Mouse (Mus musculus): ENCODE results near the gene Spred2. TPM values are rescaled to one million over a fixed set of nuclear protein-coding genes. Genes with fewer than 3 reads are reported as not detected.

The Spred2 gene
- polyA plus RNA-seq, 1 experiment: 25.4 TPM

DNA sequence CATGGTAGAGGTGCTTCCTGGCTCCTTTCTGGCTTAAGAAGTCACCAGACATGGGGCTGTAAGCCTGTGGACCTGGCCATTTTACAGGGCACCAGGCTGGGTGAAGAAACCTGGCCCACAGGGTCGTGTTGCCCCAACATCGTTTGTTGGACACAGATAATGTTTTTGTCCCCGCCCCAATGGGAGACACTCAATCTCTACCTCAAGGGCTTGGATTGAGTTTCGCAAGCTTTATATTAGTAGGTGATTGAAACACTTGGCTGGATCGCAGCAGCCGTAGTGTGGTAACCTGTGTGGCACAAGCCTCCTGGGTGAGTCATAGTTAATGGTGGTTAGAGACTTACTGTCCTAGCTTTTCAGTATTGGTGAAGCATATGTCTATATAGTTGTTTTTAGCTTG, 36.9 kb downstream of the Spred2 start:
- H3K36me3 ChIP-seq (replicated peaks; ENCODE audit: low read length): peaks cover 37% of the 10 kb centered on the region
- peaks cover 80% of the 10 kb centered on the region for H3K4me1 ChIP-seq
- TF ChIP-seq GATA1 (IDR thresholded peaks at IDR 0.05; ENCODE audit: borderline replicate concordance, low read length) (no peak), FLI1 (IDR thresholded peaks at IDR 0.05; ENCODE audit: low read length) (no peak)

DNA sequence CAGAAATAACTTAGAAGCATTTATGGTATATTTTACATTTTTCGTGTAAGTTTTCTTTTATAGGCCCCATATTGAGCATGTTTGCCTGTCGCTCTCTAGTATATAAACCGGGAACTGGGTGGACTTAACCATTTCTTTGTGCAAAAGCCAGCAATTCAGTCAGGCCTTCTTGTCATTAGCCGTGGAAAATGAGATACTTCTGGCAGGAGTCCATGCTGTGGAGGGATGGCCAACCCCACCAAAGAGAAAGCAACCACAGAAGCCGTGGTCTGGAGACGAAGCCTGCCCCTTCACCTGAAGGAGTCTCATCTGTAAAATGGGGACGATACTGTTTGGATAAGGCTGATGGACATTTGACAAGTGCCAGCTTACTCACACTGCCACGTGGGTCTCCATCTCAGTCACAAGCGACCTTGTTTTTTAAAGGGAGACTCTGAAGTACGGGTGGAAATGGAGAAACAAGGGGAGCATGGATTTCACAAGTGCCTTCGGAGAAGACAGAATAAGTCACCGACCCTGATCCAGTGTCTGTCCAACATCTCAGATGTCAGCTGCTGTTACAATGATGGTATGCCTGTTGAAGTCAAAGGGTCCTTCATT, 37.7 kb downstream of the Spred2 start:
- no peak overlapping the region for H3K4me3 ChIP-seq (replicated peaks)
- no peaks in the 10 kb centered on the region for H3K27me3 ChIP-seq (replicated peaks)
- peaks cover 80% of the 10 kb centered on the region for H3K4me1 ChIP-seq
- TF ChIP-seq GATA1 (IDR thresholded peaks at IDR 0.05; ENCODE audit: borderline replicate concordance, low read length) (no peak), FLI1 (IDR thresholded peaks at IDR 0.05; ENCODE audit: low read length) (no peak)
- H3K36me3 ChIP-seq (replicated peaks; ENCODE audit: low read length): peaks cover 40% of the 10 kb centered on the region
- no peaks in the 10 kb centered on the region for H3K9me3 ChIP-seq

More for the DNA sequence above, 36.9 kb downstream of the Spred2 start:
- no peaks in the 10 kb centered on the region for H3K27me3 ChIP-seq (replicated peaks)
- H3K9me3 ChIP-seq: no peaks in the 10 kb centered on the region
- no peak overlapping the region for H3K4me3 ChIP-seq (replicated peaks)

DNA sequence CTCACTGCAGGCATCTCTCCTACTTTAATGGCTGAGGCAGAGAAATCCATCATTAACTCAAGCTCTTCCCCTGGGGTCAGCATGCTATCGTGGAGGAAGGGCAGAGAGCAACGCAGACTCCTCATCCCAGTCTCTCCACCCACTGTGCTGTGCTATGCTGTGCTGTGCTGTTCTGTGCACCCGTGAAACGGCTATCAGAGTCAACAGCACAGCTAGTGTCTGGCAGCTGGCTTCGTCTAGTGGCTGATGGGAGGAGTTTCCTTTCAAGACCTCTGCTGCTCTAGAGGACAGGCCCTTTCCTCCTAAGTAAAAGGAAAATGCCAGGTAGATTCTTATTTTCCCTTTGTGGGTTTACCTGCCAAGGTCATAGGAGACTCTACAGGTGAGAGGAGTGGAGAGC, 38.6 kb downstream of the Spred2 start:
- Histone ChIP-seq H3K4me3 (replicated peaks) (peak overlapping the region; percentile 79), H3K4me1 (peaks cover 80% of the 10 kb centered on the region), H3K36me3 (replicated peaks; ENCODE audit: low read length) (peaks cover 44% of the 10 kb centered on the region)

DNA sequence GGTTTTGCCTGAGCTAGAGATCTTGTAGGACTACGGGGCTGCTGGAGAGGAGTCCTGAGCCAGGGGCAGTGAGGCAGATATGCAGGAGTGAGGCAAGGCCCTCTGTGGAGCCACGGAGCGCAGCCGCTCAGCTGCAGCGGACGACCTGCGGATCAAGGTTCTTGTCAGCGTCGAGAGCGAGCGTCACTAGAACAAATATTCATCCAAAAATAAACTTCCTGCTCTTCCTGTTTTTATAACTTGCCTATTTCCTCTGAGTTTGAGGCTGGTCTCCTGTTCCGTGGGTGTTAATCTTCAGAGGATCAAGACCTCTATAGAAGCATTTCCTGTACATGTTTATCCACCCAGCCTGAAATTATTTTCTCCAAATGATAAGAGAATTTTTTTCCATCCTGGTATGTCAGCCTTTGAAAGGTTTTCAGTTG, 39.6 kb downstream of the Spred2 start:
- H3K36me3 ChIP-seq (replicated peaks; ENCODE audit: low read length): peaks cover 46% of the 10 kb centered on the region
- H3K27me3 ChIP-seq (replicated peaks): no peaks in the 10 kb centered on the region
- H3K9me3 ChIP-seq: no peaks in the 10 kb centered on the region
- H3K4me1 ChIP-seq: peaks cover 83% of the 10 kb centered on the region
- peak overlapping the region; percentile 59 for H3K4me3 ChIP-seq (replicated peaks)
- TF ChIP-seq GATA1 (IDR thresholded peaks at IDR 0.05; ENCODE audit: borderline replicate concordance, low read length): no peak
- no peak for TF ChIP-seq FLI1 (IDR thresholded peaks at IDR 0.05; ENCODE audit: low read length)

More for the DNA sequence above, 38.6 kb downstream of the Spred2 start:
- TF ChIP-seq FLI1 (IDR thresholded peaks at IDR 0.05; ENCODE audit: low read length) (no peak), GATA1 (IDR thresholded peaks at IDR 0.05; ENCODE audit: borderline replicate concordance, low read length) (no peak)
- no peaks in the 10 kb centered on the region for H3K27me3 ChIP-seq (replicated peaks)
- no peaks in the 10 kb centered on the region for H3K9me3 ChIP-seq

DNA sequence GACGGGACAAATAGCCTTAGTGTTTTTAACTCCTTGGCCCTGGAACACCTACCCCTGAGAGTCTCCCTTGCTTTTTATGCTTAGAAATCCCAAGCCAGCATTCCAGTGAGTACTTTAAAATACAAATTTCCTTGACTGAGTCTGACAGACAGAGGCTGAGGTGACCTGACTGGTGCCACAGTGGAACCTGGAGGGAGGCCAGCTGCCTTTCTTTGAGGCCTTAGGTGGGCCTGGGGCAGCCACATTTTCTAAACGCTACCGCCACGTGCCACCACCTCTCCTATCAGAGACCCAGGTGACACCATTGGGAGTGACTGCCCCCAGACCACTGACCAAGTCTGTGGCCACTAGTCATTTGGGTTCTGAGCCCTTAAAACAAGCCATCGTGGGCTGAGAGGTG, 40.2 kb downstream of the Spred2 start:
- TF ChIP-seq FLI1 (IDR thresholded peaks at IDR 0.05; ENCODE audit: low read length) (no peak), GATA1 (IDR thresholded peaks at IDR 0.05; ENCODE audit: borderline replicate concordance, low read length) (no peak)
- H3K4me3 ChIP-seq (replicated peaks): no peak overlapping the region
- H3K4me1 ChIP-seq: peaks cover 89% of the 10 kb centered on the region
- H3K27me3 ChIP-seq (replicated peaks): no peaks in the 10 kb centered on the region
- H3K9me3 ChIP-seq: no peaks in the 10 kb centered on the region
- H3K36me3 ChIP-seq (replicated peaks; ENCODE audit: low read length): peaks cover 52% of the 10 kb centered on the region

DNA sequence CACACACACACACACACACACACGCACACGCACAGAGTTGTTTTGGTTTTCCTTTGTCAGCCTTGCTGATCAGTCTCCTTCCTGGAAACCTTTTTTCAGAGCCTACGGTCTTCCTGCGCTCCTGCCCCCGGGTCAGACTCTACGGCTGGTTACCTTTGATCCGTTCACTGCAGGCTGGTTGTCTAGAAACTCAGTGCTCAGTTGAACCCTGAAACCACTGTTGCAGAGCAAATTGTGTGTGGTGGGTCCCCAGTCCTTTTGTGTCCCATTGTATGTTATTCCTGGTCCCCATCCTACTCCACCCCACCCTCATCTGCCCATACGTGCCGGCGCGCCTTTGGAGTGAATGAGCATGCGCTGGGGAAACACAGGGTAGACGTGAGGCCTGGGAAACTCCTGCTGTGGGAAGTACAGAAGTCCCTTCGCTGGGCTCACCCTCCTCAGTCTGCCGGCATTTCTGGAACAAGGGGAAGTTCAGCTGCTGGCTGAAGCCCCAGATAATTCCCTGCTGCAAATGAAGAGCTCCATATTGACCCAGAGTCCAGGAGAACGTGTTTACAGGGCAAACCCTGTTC, 40.9 kb downstream of the Spred2 start:
- H3K27me3 ChIP-seq (replicated peaks): no peaks in the 10 kb centered on the region
- TF ChIP-seq GATA1 (IDR thresholded peaks at IDR 0.05; ENCODE audit: borderline replicate concordance, low read length) (no peak), FLI1 (IDR thresholded peaks at IDR 0.05; ENCODE audit: low read length) (no peak)
- H3K4me1 ChIP-seq: peaks cover 93% of the 10 kb centered on the region
- H3K9me3 ChIP-seq: no peaks in the 10 kb centered on the region
- peak overlapping the region; percentile 31 for H3K4me3 ChIP-seq (replicated peaks)
- peaks cover 58% of the 10 kb centered on the region for H3K36me3 ChIP-seq (replicated peaks; ENCODE audit: low read length)

DNA sequence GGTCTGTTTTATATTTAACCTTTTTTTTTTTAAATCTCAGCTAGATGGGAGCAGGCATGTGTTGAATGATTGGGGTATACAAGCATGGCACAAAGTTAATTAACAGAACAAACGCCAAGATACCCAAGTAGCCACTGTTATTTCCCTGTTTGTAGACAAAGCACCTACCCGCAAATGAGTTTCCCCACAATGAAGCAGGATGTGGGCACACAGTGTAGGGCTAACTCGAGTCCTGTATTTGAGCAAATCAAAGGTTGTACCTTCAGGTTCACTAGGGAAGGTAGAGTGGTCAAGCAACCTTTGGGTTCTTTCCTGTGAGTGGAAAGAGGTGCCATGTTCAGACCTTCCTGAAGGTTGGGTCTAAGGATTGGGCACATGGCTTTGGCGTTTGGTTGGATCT, 41.5 kb downstream of the Spred2 start:
- no peak overlapping the region for H3K4me3 ChIP-seq (replicated peaks)
- TF ChIP-seq GATA1 (IDR thresholded peaks at IDR 0.05; ENCODE audit: borderline replicate concordance, low read length): no peak
- TF ChIP-seq FLI1 (IDR thresholded peaks at IDR 0.05; ENCODE audit: low read length): no peak
- no peaks in the 10 kb centered on the region for H3K27me3 ChIP-seq (replicated peaks)
- peaks cover 94% of the 10 kb centered on the region for H3K4me1 ChIP-seq
- peaks cover 59% of the 10 kb centered on the region for H3K36me3 ChIP-seq (replicated peaks; ENCODE audit: low read length)
- no peaks in the 10 kb centered on the region for H3K9me3 ChIP-seq

DNA sequence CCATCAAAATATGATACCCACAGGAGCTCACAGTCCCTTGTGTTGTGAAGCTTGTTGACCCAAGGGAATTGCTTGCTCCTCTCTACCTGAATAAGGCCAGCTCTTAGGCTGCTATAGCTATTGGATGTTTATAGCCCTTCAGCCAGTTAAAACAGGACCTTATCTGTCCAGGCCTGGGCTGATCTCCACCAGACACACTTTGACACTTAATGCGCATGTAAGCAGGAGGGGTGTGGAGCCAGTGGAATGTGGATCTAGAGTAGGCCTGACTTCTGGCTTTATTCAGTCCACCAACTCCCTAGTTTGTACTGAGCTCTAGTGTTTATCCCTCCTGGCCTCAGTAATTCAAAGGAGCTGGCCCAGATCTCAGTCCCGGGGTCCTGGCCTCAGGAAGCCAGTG, 42.1 kb downstream of the Spred2 start:
- no peak overlapping the region for H3K4me3 ChIP-seq (replicated peaks)
- peaks cover 94% of the 10 kb centered on the region for H3K4me1 ChIP-seq
- no peaks in the 10 kb centered on the region for H3K9me3 ChIP-seq
- H3K27me3 ChIP-seq (replicated peaks): no peaks in the 10 kb centered on the region
- peaks cover 58% of the 10 kb centered on the region for H3K36me3 ChIP-seq (replicated peaks; ENCODE audit: low read length)
- TF ChIP-seq GATA1 (IDR thresholded peaks at IDR 0.05; ENCODE audit: borderline replicate concordance, low read length) (no peak), FLI1 (IDR thresholded peaks at IDR 0.05; ENCODE audit: low read length) (no peak)

DNA sequence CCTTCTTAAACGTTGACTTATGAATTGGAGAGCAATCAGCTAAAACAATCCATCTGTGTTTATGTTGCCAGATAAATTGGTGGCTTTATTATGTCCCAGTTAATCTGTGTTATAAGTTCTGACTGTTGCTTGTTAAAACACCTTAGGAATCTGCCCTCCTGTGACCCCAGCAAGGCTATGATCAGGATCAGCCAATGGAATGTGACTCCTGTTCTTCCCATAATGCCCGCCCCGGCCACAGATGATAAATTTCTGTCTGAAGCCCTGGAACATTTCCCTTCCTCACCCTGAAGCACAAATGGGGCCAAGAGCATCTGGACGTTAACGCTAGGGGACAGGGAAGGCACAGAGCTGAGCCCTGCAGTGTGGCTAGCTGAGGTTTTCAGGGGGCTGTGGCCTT, 45.4 kb downstream of the Spred2 start:
- no peaks in the 10 kb centered on the region for H3K9me3 ChIP-seq
- H3K4me3 ChIP-seq (replicated peaks): no peak overlapping the region
- no peaks in the 10 kb centered on the region for H3K27me3 ChIP-seq (replicated peaks)
- H3K4me1 ChIP-seq: peaks cover 96% of the 10 kb centered on the region
- TF ChIP-seq FLI1 (IDR thresholded peaks at IDR 0.05; ENCODE audit: low read length): no peak
- no peak for TF ChIP-seq GATA1 (IDR thresholded peaks at IDR 0.05; ENCODE audit: borderline replicate concordance, low read length)
- peaks cover 52% of the 10 kb centered on the region for H3K36me3 ChIP-seq (replicated peaks; ENCODE audit: low read length)

DNA sequence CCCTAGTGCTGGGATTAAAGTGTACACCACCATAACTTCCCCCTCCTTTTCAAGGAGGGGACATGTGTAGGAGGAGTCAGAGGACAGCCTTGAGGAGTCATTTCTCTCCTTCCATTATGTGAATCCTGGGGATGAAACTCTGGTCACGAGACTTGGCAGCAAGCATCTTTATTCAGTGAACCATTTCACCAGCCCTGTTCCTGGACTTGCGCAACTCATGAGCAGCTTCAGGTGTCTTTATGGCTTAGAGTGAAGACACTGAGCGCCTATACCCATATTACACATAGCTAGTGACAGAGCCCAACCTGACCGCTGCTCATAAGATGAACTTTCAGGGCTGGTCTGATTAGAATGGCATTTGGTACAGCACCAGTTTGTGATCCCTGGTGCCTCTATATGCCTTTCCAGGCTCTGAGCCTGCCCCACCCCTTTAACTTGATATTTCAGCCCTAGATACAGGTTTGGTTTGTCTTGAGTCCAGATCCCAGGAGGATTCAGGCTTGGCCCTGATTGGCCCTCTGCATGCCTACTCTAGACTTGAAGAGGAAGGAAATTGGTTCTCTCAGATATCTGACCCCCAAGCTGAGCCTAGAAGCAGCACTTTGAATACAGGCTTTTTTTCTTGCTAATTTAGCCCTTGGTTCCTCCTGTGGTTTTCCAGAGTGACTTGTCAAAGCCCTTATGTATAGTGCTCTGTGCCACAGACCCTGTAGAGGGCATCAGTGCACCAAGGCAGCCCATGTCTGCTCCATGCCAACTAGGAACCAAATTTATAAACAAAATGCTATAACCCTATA, 48.0 kb downstream of the Spred2 start:
- Histone ChIP-seq H3K4me3 (replicated peaks) (peak overlapping the region; percentile 7), H3K4me1 (peaks cover 93% of the 10 kb centered on the region), H3K9me3 (no peaks in the 10 kb centered on the region), H3K27me3 (replicated peaks) (no peaks in the 10 kb centered on the region), H3K36me3 (replicated peaks; ENCODE audit: low read length) (peaks cover 46% of the 10 kb centered on the region)
- TF ChIP-seq FLI1 (IDR thresholded peaks at IDR 0.05; ENCODE audit: low read length) (no peak), GATA1 (IDR thresholded peaks at IDR 0.05; ENCODE audit: borderline replicate concordance, low read length) (no peak)

Measured in megakaryocyte, embryonic 14.5 days (primary cell).